Mouse (Mus musculus): ENCODE data around the gene Slco3a1. TPM values are rescaled to one million over a fixed set of nuclear protein-coding genes. Genes with fewer than 3 reads are reported as not detected.

Gene Slco3a1
- total RNA-seq, 2 experiments from 2014 or later: 3.0 to 4.6 TPM

- no peak for ATAC-seq (replicated peaks; ENCODE audit: low FRiP score, poor library complexity, severe bottlenecking)
Measured at GRCm38 (mm10) chr7:74529877-74530276, 24.7 kb downstream of the Slco3a1 start.

- no peak for ATAC-seq (replicated peaks; ENCODE audit: low FRiP score, poor library complexity, severe bottlenecking)
Measured at GRCm38 (mm10) chr7:74529183-74529757, 25.3 kb downstream of the Slco3a1 start.

GRCm38 (mm10) chr7:74528182-74528581 is 26.4 kb downstream of the Slco3a1 start:
- ATAC-seq (replicated peaks; ENCODE audit: low FRiP score, poor library complexity, severe bottlenecking): no peak

- no peak for ATAC-seq (replicated peaks; ENCODE audit: low FRiP score, poor library complexity, severe bottlenecking)
Measured at GRCm38 (mm10) chr7:74527689-74528088, 26.9 kb downstream of the Slco3a1 start.

GRCm38 (mm10) chr7:74526030-74526429 is 28.6 kb downstream of the Slco3a1 start:
- ATAC-seq (replicated peaks; ENCODE audit: low FRiP score, poor library complexity, severe bottlenecking): no peak

- ATAC-seq (replicated peaks; ENCODE audit: low FRiP score, poor library complexity, severe bottlenecking): no peak
Measured at GRCm38 (mm10) chr7:74525586-74525985, 29.0 kb downstream of the Slco3a1 start.

GRCm38 (mm10) chr7:74524188-74524971 is 30.2 kb downstream of the Slco3a1 start:
- ATAC-seq (replicated peaks; ENCODE audit: low FRiP score, poor library complexity, severe bottlenecking): no peak

GRCm38 (mm10) chr7:74523086-74523485 is 31.5 kb downstream of the Slco3a1 start:
- no peak for ATAC-seq (replicated peaks; ENCODE audit: low FRiP score, poor library complexity, severe bottlenecking)

GRCm38 (mm10) chr7:74522260-74522659 is 32.3 kb downstream of the Slco3a1 start:
- ATAC-seq (replicated peaks; ENCODE audit: low FRiP score, poor library complexity, severe bottlenecking): no peak

GRCm38 (mm10) chr7:74519386-74519785 is 35.2 kb downstream of the Slco3a1 start:
- ATAC-seq (replicated peaks; ENCODE audit: low FRiP score, poor library complexity, severe bottlenecking): no peak

GRCm38 (mm10) chr7:74518776-74519175 is 35.8 kb downstream of the Slco3a1 start:
- ATAC-seq (replicated peaks; ENCODE audit: low FRiP score, poor library complexity, severe bottlenecking): no peak

GRCm38 (mm10) chr7:74518255-74518654 is 36.3 kb downstream of the Slco3a1 start:
- ATAC-seq (replicated peaks; ENCODE audit: low FRiP score, poor library complexity, severe bottlenecking): no peak

- ATAC-seq (replicated peaks; ENCODE audit: low FRiP score, poor library complexity, severe bottlenecking): no peak
Measured at GRCm38 (mm10) chr7:74510676-74511075, 43.9 kb downstream of the Slco3a1 start.

GRCm38 (mm10) chr7:74508205-74508604 is 46.4 kb downstream of the Slco3a1 start:
- ATAC-seq (replicated peaks; ENCODE audit: low FRiP score, poor library complexity, severe bottlenecking): no peak

- ATAC-seq (replicated peaks; ENCODE audit: low FRiP score, poor library complexity, severe bottlenecking): no peak
Measured at GRCm38 (mm10) chr7:74506856-74507255, 47.7 kb downstream of the Slco3a1 start.

GRCm38 (mm10) chr7:74505635-74506034 is 48.9 kb downstream of the Slco3a1 start:
- ATAC-seq (replicated peaks; ENCODE audit: low FRiP score, poor library complexity, severe bottlenecking): no peak

GRCm38 (mm10) chr7:74501187-74501586 is 53.4 kb downstream of the Slco3a1 start:
- no peak for ATAC-seq (replicated peaks; ENCODE audit: low FRiP score, poor library complexity, severe bottlenecking)

- ATAC-seq (replicated peaks; ENCODE audit: low FRiP score, poor library complexity, severe bottlenecking): no peak
Measured at GRCm38 (mm10) chr7:74499470-74499869, 55.1 kb downstream of the Slco3a1 start.

- ATAC-seq (replicated peaks; ENCODE audit: low FRiP score, poor library complexity, severe bottlenecking): no peak
Measured at GRCm38 (mm10) chr7:74498266-74498980, 56.2 kb downstream of the Slco3a1 start.

- ATAC-seq (replicated peaks; ENCODE audit: low FRiP score, poor library complexity, severe bottlenecking): no peak
Measured at GRCm38 (mm10) chr7:74497203-74497602, 57.4 kb downstream of the Slco3a1 start.

GRCm38 (mm10) chr7:74495451-74495850 is 59.1 kb downstream of the Slco3a1 start:
- ATAC-seq (replicated peaks; ENCODE audit: low FRiP score, poor library complexity, severe bottlenecking): no peak
